Mouse (Mus musculus): Measurements from ENCODE around the gene Cables2. TPM values are rescaled to one million over a fixed set of nuclear protein-coding genes. Genes with fewer than 3 reads are reported as not detected.

Gene Cables2
- total RNA-seq, 2 experiments from 2014 or later = 9.3 to 9.8 TPM

DNA sequence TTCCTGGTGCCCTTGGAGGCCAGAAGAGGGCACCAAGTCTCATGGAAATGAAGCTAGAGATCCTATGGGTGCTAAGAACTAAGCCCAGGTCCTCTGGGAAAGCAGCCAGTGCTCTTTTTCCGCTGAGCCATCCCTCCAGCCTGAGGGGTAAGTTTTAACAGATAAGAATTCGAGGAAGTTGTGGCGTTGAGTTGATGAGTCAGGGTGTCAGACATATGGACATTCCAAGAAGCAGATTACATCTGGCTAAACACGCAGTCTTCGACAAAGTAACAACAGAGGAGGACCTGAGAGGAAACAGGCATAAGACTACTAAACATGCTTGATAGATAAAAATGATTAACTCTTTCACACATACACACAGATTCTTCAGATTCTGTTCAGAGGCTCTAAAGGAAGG is 34.7 kb downstream of the Cables2 start:
- H3K4me3 ChIP-seq = no peak overlapping the region
- DNase-seq = no peak
- no peak for TF ChIP-seq CTCF (IDR thresholded peaks at IDR 0.05)
- no peak overlapping the region for H3K27ac ChIP-seq
- intact Hi-C loops (cut with DNase I) = no loop called here

DNA sequence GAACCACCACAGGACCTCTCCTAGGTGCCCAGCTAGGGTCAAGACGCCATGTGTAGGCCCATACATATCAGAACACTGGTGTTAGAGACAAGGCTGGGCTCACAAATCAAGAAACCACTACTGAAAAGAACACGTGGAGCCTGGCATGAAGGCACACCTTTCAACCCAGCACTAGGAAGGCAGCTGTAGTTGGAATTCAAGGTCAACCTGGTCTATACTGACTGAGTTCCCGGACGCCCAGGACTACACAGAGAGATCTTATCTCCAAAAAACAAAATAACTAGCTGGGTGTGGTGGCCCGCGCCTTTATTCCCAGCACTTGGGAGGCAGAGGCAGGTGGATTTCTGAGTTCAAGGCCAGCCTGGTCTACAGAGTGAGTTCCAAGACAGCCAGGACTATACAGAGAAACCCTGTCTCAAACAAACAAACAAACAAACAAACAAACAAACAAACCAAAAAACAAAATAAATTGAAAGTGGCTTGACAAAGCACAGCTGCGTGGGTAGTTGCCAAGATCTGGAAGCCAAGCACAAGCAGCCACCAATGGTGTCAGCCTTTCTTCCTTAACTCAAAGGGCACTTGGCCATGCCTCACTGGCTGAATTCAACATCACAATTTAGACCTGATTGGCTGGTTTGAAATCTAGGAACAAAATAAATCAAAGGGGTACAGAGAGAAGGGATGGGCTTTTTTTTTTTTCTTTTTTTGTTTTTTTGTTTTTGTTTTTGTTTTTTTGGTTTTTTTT is 35.5 kb downstream of the Cables2 start:
- no peak for DNase-seq
- TF ChIP-seq CTCF (IDR thresholded peaks at IDR 0.05) = no peak
- no peak overlapping the region for H3K27ac ChIP-seq
- intact Hi-C loops (cut with DNase I) = no loop called here
- H3K4me3 ChIP-seq = no peak overlapping the region

DNA sequence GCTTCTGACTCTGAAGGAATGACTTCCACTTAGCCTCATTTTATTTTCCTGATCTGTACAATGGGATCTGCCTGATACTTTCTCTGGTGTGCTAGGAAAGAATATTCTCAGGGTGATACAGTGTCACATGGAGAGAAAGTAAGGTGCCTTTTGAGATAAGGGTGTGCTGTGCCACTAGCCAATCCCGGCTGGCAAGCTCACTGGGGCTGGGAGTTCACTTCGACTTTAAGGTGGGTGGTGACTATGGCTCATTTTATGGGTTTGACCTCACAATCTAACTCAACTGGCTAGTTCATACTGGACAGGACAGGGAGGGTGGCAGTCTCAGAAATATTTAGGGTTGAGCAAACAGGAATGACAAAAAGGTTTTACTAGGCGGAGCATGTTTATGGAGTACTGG is 36.4 kb downstream of the Cables2 start:
- H3K27ac ChIP-seq = no peak overlapping the region
- intact Hi-C loops (cut with DNase I) = no loop called here
- DNase-seq = no peak
- no peak overlapping the region for H3K4me3 ChIP-seq
- no peak for TF ChIP-seq CTCF (IDR thresholded peaks at IDR 0.05)

DNA sequence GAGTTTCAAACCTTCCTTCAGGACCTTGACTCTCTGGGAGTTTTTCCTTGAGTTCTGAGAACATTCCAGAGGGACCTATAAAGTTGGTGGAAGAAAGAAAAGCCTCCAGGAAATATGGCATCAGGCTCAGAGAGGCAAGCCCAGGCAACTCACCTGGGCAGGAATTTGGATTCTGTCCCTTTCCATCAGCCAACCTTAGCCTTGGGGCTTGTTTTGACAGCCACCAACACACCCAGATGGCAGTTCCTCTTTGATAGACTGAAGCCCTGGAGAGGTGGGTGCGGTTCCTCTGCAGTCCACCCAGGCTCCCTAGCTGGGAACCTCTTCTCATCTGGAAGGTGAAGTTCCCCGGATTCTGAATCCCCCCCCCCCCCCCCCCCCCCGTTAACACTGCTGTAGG is 36.8 kb downstream of the Cables2 start:
- no peak overlapping the region for H3K4me3 ChIP-seq
- H3K27ac ChIP-seq = no peak overlapping the region
- no peak for TF ChIP-seq CTCF (IDR thresholded peaks at IDR 0.05)
- DNase-seq = no peak
- intact Hi-C loops (cut with DNase I) = no loop called here

DNA sequence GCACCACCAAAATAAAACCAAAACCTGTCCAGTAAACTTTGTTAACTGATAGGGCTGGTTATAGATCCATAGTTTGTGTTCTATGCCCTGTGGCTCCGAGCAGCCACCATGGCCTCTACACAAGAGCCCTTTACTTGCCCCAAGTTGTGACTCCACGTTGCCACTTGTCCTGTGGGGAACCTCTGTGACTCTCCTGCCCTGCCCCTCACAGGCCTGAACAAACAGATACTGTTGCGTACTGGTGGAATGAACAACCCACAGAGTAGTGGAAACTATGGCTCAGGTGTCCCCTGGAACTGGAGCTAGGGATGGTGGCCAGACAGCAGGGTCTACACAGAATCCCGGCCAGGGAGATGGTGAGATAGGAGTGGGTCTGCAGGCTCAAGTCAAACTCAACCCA is 37.5 kb downstream of the Cables2 start:
- no peak overlapping the region for H3K4me3 ChIP-seq
- intact Hi-C loops (cut with DNase I) = no loop called here
- H3K27ac ChIP-seq = no peak overlapping the region
- no peak for TF ChIP-seq CTCF (IDR thresholded peaks at IDR 0.05)
- no peak for DNase-seq

DNA sequence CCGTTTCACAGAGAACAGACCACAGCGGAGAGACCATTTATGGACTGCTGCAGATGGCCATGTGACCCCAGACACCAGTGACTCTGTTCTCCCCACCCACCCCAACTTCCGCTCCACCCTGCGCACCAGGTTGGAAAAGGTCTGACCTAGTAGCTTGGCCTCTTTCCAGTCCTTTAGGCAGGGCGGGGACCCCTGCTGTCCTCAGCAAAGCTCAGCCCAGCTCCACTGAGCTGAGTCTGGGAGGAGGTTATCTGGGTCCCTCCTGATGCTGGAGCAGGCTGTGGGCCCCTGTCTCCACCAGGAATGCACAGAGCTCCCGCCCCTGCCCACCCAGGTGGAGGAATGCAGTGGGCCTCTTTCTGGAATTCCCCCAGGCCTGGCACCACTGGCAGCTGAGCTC is 38.3 kb downstream of the Cables2 start:
- no peak for TF ChIP-seq CTCF (IDR thresholded peaks at IDR 0.05)
- no peak for DNase-seq
- Histone ChIP-seq H3K27ac (no peak overlapping the region), H3K4me3 (no peak overlapping the region)
- intact Hi-C loops (cut with DNase I) = no loop called here

DNA sequence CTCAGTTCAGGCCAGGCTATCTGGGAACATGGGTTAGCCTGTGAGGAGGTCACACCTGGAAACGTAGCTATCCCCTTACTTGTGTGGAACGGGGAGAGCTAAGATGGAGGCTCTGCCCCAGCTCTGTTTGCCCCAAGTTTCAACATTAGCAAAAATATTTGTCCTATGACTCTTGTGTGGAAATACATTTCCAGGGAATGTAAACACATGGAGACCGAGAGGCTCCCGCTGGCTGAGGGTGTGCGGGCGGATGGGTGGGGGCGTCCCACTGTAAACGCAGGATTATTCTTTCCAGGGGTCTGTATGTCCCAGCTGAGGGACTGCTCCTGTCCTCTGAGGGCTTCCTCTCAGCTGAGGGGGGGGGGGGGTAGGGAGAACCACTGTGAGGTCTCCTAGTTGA is 38.9 kb downstream of the Cables2 start:
- intact Hi-C loops (cut with DNase I) = no loop called here
- no peak for DNase-seq
- no peak overlapping the region for H3K4me3 ChIP-seq
- no peak for TF ChIP-seq CTCF (IDR thresholded peaks at IDR 0.05)
- H3K27ac ChIP-seq = no peak overlapping the region

DNA sequence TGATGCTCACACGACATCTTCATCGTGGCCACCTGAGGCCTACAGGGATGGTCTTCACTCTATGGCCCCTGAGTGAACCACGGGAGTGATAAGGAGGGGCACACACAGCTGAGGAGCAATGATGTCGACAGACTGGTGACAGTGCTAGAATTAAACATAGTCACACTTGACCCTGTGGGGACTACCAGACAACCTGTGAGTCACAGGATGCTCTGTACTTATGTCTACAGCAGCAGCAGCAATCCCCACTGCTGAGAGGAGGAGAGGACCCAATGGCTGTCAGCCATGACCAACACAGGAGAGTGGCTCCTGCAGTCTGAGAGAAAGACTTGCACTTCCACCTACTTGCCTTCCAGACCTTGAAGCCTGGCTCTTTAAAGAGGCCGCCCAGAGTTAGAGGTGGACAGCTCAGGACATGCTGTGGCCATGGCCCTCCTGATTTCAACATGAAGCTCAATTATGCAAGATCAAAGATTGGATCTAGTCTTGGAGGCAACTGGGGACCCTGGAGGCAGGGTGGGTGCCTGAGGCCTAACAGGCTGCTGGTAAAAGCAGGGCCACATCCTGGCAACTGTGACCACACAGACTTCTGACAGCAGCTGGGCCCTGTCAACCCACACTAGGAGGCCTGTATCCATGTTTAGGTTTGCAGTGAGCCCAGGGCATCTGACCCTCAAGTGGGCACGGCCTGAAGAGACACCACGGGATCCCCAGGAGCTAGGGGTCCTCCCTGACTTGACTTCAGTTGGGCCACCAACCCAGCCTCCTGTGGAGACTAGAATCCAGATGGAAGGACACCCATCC is 40.0 kb downstream of the Cables2 start:
- H3K4me3 ChIP-seq = no peak overlapping the region
- no peak for TF ChIP-seq CTCF (IDR thresholded peaks at IDR 0.05)
- no peak overlapping the region for H3K27ac ChIP-seq
- no peak for DNase-seq
- intact Hi-C loops (cut with DNase I) = no loop called here

DNA sequence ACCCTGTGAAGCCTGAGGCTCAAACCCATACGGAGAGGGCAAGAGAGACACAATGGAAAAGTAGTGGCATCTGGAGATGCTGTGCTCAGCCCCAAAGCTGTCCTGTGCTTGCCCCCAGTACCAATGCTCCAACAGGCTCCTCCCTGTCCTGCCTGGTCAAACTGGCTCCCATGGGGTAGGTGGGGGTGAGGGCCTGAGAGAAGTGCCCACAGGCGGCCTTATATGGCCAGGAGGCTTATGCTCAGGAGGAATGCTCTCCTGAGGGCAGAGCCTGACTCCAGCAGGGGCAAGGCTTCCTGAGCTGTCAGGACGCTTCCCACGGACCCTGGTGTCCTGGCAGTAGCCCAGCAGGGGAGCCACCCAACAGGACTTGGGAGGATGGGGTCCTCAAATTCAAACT is 42.8 kb downstream of the Cables2 start:
- intact Hi-C loops (cut with DNase I) = no loop called here
- Histone ChIP-seq H3K27ac (peak overlapping the region; percentile 58), H3K4me3 (no peak overlapping the region)
- TF ChIP-seq CTCF (IDR thresholded peaks at IDR 0.05) = no peak
- DNase-seq = no peak

DNA sequence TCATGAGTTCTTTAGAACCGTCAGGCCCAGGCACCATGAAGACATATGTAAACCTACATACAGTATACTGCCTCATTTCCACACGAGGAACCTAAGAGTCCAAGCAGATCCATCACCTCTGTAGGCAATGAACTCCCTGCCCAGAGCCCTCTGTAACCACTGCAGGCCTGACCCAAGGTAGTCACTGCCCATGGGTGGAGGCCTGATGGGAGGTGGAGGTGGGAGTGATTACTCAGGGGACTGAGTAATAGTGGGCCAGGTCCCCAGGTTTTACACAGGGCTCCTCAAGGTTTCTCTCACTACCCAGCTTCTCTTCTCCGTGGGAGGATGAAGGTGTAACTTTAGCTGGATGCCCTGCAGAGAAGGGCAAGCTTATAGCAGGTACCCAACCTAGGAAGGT is 44.2 kb downstream of the Cables2 start:
- peak overlapping the region; percentile 88 for H3K27ac ChIP-seq
- intact Hi-C loops (cut with DNase I) = no loop called here
- no peak for TF ChIP-seq CTCF (IDR thresholded peaks at IDR 0.05)
- DNase-seq = no peak
- no peak overlapping the region for H3K4me3 ChIP-seq

DNA sequence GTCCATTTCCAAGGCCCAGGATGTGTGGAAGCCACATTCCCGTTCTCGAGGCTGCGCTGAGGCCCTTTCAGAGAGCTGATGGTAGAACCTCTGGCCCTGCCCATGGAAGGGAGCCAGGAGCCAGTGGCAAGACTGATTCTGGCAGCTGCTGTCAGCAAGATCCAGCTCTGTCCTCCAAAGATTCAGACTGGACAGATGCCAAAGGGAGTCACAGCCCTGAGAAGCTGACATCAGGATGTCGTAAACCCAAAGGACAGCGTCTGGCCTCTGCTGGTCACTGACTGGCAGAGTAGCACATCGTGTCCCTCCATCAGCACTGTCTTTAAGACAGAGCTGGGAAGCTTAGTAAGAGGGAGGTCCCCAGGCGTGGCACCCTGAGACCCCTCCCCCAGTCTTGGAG is 44.7 kb downstream of the Cables2 start:
- peak overlapping the region; percentile 88 for H3K27ac ChIP-seq
- no peak overlapping the region for H3K4me3 ChIP-seq
- TF ChIP-seq CTCF (IDR thresholded peaks at IDR 0.05) = no peak
- intact Hi-C loops (cut with DNase I) = no loop called here
- peak; percentile 86 for DNase-seq

DNA sequence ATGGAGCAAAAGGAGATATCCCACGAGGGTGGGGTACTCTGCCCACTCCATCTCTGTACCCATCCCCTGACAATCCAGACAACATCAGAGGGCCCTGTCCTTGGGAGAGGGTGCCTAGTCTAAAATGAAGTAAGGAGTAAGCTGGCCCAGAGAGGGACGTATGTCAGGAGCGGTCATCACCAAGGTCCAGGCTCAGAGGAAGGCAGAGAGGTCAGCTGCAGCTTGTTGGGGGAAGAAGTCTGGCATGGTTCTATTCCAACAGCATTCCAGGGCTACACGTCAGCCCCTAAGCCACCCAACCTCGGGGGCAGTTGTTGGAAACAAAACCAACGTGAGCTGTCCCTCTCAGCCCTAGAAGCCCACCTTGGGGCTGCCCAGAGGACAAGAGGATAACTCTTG is 45.2 kb downstream of the Cables2 start:
- intact Hi-C loops (cut with DNase I) = no loop called here
- H3K27ac ChIP-seq = peak overlapping the region; percentile 88
- no peak for TF ChIP-seq CTCF (IDR thresholded peaks at IDR 0.05)
- peak overlapping the region; percentile 69 for H3K4me3 ChIP-seq
- no peak for DNase-seq

DNA sequence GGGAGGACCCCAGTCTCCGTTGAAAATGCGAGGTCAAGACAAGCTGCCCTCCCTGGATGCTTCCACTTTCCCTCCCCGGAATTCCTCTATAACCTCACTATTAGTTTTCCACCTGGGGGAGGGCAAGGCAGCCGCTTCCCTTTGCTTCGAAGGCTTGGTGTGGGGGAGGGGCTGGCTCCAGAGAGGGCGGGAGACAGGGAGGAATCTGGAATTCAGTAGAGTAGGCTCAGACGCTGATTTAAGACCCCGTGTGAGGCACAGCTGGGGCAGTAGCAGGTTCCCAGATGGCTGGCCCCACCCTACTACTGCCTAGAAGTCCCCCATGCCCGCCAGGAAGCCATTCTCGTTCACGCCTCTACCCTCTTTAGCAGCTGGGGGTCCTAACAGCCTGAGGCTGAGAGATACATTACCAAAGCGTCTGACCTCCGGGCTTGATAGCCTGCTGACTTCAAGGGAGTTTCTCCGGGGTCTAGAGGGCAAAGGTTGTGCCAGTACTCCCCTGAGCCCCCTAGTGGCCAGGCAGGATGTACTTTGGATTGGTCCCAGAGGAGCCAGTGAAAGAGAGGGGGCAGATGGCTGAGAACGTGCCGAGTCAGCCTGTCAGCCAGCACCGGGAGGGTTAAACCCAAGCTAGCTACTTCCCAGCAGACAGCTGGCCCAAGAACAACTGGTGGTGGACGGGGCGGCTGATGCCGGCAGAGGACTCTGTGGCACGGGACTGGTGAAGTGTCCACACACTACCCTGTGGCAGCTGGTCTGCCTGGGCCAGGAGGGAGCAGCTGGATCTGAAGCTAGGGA is 45.8 kb downstream of the Cables2 start:
- TF ChIP-seq CTCF (IDR thresholded peaks at IDR 0.05) = peak; percentile 81
- Histone ChIP-seq H3K27ac (peak overlapping the region; percentile 88), H3K4me3 (peak overlapping the region; percentile 69)
- peak; percentile 77 for DNase-seq
- intact Hi-C loops (cut with DNase I) = no loop called here
